Mouse (Mus musculus): Measurements from ENCODE around the gene Agap1.

Gene Agap1

DNA sequence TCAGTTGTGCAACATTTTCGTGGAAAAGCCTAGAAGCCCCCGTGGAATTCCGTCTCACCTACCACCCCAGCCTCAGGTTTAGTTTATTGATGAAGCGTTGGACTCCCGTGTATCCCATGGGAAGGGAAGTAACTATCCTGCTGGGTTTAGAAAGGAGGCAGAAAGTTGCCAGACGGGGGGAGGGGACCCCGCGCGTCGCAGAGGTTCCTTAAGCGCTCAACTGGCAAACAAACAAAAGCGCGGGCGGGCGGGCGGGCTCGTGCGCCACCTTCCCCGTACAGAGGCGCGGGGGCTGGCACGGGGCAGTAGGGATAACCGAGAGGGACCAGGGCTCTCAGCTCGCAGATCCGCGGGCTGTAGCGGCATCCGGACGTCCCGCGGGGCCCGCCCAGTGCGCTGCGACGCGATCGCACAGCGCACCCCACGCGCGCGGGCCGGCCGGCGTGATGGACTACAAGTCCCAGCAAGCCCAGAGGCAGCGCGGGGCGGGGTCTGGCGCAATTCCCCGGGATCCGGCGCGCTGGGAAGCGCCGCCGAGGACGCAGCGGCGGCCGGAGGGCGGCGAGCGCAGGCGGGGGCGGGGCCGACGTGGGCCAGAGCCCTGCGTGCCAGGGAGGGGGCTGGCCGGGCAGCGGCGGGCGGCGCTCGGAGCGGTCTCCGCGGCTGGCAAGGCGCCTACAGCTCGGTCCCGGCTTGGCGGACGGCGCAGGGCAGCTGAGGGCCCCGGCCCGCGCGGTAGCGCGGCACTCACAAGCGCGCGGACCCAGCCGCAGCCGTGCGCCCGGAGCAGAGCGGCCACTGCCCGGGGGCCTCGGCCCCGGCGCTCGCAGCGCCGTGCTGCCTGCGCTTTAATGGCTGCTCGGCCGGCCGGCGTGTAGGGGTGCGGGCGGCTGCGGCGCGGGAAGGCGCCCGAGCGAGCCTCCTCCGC lies at the start of gene Agap1:
Agap1 (plus strand) TSS at position 611 of the 928 bp plus-strand sequence.
- peak; percentile 97 for DNase-seq

DNA sequence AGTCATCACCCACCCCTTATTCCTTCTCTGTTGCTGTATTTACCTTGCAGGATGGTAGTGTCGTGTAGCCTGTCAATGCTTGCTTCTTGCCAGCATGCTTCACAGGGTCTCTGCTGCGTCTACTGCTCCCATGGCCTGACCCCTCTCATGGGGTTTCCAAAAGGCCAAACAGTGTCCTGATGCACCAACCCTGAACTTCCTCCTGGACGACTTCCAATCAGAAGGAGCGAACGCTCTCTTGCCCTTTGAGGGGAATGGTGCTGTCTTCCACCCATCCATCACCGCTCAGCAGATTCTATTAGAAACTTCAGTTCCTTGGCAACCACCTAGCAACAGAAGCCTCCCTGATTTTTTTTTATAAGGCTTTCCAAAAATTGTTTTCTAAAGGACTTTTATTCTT lies 48.6 kb upstream of the Agap1 start:
- peak; percentile 36 for DNase-seq

DNA sequence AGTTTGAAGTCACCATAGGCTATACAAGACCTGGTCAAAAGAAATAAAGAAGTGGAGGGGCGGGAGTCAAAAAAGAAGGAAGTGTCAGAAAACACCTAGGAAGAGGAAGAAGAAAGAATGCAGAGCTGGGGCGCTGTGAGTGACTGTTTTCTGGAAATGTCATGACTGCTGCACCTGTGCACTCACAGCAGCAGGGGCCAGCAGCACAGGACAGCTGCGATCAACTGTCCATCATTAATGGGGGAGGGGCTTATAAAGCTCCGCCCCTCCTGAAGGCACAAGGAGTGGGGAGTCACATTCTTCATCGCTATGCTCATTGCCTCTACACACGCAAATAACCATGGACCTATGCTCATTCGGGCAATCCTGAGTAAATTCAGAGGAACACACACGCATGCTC lies 46.6 kb upstream of the Agap1 start:
- DNase-seq = no peak

DNA sequence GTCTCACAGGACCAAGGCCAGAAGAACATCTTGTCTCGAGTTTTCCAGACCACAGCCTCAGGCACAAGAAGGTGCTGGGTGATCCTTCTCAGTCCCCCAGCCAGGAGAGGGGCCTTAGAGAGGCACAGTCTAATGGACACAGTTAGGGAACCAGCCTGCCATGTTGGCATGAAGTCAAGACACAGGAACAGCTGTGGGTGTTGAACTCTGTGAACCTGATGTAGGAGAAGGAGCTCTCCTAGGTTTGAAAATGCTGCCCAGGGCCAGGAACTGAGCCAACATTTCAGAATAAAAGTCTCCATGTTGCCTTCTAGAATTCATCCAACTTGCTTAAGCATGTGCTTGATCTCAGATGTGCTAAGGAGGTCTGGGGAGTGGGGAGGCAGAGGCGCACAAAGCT lies 41.5 kb upstream of the Agap1 start:
- DNase-seq = peak; percentile 86

DNA sequence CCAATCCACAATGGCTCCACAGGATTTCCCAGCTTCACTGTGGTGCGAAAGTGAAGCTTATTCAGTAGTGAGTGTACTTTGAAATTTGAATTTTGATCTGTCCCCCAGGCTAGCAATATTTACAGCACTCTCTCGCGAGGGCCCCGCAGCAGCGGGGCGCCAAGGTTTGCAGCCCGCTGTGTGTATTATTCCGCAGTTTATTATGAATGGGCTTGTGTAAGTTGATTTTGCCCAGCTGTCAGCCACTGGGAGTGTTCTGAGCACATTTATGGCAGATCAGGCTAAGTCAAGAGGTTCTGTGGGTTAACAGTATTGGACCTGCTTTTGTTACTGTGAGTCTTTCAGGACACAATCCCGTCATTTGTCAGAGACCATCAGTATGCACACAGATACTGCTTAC lies 40.0 kb upstream of the Agap1 start:
- DNase-seq = no peak

DNA sequence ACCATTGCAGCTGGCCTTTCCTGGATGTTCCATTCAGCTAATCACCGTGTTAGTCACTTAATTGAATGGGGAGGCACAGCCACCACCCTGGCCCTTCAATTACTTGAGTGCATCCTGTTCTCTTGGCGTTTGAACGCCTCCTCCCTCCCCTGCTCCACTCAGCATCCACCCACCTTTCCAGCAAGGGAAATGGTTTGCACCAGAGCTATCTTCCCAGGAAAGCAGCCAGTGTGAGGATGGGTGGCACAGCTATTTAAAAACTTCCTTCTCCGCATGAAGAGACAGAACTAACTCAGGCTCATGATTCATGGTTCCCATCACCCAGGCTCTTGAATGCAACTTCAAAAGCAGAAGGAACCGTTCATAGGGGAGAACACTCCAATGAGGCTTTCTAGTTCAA lies 37.7 kb upstream of the Agap1 start:
- no peak for DNase-seq

DNA sequence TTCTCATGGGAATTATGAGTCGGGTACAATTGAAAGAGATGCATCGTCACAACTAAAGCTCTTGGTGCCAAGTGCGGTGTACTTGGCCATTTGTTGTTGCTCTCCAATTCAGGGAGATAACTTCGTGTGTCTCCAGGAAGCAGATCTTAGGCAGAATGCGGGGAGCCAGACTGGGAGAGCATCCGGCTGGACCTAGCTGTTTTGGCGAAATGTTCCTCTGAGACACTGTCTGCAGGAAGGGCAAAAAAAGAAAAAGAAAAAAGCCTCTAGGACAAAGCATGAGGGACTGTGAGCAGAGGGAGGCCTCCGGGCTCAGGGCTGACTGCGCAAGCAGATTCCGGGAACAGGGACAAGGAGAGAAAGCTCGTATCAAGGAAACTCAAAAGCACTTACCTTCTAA lies 34.0 kb upstream of the Agap1 start:
- DNase-seq = no peak

DNA sequence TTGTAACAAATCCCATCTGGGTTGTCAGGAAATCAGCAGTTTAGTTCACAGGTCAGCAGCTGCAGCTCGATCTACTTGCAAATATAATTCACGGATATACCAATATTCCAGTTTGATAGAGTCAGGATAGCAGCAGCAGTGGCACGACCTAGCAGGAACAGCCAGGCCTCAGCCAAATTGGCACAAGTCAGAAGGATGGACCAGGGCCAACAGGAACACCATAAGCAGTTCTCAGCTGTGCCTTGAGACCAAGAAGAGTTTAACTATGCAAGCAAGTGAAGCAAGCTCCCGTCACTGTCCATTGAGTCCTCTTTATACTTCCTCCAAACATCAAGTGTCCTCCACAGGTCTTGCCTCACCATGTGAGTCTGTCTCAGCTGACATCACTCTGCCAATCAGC lies 33.2 kb upstream of the Agap1 start:
- peak; percentile 84 for DNase-seq

DNA sequence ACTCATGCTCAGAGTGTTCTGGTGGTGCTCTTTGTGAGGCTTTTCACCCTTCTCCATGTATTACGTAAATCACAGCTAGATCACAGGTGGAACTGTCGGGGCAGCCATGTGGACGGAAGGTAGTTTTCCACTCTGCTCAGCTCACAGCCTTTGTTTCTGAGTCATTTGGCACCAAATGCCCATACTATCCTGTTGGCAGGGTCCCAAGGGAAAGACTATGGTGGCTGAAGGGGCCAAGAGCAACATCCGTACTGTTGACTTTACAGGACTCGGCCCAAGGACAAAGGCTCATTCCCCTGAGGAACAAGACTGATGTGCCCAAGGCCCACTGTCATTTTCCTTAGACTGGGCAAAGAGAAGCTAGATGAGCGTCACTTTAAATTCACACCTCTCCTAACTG lies 30.0 kb upstream of the Agap1 start:
- DNase-seq = peak; percentile 41

DNA sequence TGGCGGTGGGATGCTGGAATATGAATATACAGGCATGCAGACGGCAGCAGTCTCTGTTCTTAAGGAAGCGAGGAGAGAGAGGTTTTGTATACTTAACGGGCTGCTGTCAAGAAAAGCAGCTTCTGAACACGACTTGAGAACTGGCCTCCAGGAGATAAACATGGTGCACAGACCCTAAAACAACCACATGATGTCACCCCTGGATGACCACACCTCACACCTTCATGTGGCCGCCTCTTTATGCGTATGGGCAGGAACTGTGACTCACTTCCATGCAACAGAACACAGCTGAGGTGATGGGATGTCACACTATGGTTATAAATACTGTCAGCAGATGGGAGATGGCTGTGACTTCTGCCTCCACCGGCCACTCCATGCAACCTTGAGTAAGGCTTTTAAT lies 28.5 kb upstream of the Agap1 start:
- no peak for DNase-seq

DNA sequence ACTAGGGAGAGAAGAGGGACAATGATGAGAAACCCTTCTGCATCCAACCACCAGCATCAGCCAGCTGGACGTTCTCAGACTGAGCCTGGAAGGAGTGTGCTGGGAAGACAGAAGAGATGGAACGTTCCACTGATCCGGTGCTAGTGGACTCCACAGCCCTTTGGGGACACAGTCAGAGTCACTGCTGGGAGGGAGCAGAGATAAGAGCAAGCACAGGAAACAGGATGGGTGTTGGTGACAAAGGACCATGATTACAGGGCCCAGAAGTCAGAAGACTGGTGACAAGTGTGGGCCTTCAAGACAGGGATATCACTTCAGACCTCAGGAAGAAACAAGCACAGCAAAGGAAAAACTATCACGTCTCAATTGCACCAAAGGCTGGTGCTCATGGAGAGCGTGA lies 25.9 kb upstream of the Agap1 start:
- no peak for DNase-seq

DNA sequence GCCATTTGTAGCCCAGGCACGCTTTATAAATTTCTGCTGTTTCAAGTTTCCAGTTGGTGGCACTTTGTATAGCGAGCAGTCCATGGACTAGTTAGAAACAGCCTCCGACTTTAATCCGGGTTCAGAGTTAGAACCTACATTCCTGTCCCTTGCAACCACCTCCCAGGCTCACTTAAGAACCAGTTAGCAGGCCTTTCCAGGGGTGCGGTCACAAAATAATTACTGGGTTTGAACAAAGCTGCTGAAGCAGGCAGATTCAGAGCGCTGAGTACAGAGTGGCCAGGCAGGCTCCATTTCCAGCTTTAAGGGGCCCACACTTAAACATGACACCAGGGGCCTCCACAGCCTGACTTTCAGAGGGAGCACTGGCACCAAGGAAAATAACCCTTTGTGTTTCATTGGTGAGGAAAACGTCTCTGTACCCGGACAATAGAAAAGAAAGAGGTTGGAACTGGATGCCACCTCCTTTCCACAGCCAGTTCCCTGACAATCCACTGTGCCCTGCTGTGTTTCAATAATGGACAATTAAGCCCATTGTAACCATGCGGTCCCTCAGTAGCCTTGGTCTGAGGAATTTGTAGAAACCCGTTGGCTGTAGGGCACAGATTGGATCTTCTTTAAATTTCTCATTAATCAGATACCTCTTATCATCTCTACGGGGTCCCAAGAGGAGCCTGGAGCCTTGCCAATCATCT lies 24.5 kb upstream of the Agap1 start:
- peak; percentile 56 for DNase-seq

DNA sequence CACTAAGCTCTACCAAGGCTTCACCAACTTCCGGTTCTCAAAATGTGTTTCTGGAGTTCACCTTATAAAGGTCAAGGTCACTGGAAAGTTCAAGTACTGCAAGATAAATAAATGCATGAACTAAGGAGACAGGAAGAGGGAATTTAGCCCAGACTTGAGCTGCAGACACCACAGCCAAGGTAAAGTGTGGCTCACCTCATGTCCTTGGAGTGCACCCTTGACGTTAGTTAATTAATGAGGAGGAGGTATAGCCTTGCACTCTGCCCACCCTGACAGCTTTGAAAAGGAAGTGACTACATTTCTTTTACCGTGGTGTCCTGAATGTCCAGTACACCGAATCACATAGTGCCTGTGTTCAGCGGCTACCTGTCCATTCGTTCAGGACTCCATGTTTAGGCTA lies 15.3 kb upstream of the Agap1 start:
- DNase-seq = no peak

DNA sequence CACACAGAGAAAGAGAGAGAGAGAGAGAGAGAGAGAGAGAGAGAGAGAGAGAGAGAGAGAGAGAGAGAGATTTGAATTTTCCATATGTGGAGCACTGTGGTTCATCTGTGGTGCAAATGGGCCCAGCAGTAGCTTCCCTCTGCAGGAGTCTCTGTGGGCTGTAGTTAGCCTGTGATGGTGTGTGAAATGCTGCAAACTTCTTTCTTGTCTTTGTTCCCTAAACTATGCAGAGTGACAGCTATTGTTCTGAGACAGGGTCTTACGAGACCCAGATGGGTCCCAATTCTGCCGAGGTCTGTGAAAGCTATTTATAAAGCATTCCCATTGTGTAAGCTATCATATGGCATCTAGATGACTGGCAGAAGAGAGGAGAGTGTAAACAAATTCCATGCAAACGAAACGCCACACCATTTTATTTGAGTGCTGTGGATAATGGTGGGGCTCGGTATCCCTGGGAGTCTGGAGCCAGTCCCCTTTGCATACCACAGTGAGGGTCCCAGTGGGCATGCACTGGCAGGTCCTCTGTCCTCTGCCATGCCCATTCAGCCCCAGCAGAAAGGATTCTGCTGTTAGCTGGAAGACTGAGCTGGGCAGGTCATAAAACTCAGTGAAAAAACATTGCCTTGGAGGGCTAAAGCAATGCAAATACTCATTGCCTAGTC lies 13.2 kb upstream of the Agap1 start:
- no peak for DNase-seq

DNA sequence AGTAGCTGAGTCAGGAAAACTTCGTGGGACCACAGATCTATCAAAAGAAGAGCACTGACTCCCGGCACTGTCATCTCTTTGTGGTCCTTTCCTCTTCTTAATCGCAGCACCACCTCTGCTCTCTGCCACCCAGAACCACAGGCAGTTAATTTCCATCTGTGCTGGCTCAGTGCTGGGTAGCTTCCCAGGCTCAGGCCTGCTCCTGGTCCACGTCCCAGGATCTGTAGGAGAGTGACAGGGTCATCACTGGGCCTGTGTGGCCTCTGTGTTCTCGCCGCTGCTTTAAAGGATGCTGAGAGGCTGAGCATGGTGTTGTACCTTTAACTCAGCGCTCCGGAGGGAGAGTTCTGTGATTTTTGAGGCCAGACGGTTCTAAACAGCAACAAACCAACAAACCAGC lies 11.1 kb upstream of the Agap1 start:
- DNase-seq = no peak

DNA sequence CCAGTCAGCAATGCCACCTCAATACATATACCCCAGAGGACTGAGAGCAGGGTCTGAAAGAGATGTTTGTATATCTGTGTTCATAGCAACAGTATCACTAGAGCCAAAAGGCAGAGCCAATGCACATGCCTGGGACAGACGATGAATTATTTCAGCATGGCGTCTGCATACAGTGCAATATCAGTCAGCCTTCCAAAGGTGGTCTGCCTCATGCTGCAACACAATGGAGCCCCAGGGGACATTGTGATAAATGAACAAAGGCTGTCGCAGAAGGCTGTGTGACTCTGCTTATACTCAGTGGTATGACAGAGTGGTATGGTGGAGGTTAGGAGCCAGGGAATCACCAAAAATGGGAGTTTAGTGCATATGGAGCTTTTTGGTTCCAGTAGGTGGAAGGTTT lies 10.6 kb upstream of the Agap1 start:
- no peak for DNase-seq

DNA sequence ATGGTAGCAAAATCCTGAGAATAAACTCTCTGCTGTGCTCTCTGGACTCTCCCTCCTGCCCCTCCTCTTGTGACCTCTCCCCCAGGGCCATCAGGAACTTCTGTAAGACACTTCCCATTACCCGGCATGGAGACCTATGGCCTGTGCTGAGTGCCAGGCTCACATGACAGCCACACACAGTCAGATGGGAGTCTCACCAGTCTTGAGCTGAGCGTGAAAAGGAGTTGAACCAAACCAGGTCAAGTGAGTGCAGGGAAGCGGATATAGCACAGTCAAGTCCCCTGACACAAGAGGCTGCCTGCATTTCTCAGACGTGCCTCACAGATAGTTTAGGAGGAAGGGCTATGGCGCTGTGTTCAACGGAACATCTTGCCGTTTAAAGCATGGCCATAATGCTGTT lies 4.5 kb upstream of the Agap1 start:
- DNase-seq = no peak

DNA sequence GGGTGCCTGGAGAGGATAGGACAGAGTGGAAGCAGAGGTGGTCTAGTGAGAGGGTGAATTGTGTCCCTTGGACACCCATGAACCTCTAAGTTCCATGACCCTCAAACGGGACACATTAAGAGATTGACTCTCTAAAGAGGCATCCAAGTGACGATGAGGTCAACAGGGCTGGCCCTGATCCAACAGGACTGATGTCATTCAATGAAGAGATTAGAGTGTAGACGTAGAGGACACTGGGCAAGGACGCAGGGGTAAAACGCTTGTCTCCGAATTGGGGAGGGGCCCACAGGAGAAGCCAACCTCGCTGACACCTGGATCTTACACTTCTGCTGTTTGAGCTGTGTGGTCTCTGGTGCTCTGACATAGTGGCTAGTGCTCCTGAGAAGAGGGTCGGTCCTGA lies 2.5 kb upstream of the Agap1 start:
- no peak for DNase-seq

DNA sequence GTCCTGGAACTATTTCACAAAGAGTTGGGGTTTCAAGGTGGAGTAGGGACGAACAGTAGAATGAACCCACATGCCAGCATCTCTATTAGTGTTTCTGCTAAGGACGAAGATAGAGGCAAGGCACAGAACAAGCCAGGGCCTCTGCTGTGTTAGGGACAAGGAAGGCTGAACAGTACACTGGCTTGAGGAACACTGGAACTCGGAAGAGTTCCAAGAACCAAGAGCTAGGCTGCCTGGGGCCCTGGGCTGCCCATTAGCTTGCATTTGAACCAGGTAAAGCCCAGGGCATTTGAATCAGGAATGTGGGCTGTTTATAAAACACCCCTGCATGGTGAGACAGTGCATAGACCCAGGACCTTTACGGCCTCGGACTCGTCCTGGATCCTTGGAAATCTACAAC lies 940 bp upstream of the Agap1 start:
- DNase-seq = no peak

DNA sequence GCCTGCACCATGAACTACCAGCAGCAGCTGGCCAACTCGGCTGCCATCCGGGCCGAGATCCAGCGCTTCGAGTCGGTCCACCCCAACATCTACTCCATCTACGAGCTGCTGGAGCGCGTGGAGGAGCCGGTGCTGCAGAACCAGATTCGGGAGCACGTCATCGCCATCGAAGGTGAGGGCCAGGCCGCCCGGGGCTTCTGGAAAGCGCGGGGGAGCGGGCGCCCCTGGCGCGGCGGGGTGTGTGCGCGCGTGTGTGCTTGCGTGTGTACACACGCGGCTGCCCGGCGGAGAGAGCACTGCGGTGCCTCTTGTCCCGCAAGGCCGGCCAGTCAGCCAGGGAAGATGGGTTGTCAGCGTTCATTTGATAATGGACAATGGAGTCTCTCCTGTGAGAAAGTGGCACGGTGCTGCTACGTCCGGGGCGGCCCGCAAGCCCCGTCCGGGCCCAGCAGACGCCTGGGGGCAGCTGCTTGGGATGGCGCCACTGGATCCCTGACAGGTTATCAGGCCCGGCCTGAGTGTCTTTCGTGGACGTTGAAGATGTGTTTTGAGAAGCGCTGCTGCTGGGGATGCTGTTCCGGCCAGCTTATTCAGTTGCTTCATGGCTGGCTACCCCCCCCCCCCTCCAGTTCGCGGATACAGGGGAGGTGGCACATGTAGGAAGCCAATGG lies 950 bp downstream of the Agap1 start:
- no peak for DNase-seq

DNA sequence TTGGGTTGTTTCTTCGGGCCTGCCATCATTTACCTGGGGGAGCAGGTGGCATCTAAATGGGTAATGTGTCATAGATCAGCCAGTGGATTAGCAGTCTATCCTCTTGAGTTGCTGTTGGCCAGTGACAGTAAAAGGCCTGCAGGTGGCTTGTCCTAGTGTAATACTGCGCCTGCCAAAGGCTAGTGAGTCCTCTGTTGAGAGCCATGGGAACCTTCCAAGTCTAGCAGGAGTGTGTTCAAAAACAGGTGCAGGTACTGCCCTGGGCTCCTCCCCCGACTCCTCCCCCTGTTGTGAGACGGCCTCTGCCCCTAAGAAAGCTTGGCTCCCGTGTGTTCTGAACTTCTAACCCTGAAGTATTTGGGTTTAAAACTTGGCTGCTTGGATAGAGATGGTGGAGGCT lies 1.9 kb downstream of the Agap1 start:
- peak; percentile 91 for DNase-seq

DNA sequence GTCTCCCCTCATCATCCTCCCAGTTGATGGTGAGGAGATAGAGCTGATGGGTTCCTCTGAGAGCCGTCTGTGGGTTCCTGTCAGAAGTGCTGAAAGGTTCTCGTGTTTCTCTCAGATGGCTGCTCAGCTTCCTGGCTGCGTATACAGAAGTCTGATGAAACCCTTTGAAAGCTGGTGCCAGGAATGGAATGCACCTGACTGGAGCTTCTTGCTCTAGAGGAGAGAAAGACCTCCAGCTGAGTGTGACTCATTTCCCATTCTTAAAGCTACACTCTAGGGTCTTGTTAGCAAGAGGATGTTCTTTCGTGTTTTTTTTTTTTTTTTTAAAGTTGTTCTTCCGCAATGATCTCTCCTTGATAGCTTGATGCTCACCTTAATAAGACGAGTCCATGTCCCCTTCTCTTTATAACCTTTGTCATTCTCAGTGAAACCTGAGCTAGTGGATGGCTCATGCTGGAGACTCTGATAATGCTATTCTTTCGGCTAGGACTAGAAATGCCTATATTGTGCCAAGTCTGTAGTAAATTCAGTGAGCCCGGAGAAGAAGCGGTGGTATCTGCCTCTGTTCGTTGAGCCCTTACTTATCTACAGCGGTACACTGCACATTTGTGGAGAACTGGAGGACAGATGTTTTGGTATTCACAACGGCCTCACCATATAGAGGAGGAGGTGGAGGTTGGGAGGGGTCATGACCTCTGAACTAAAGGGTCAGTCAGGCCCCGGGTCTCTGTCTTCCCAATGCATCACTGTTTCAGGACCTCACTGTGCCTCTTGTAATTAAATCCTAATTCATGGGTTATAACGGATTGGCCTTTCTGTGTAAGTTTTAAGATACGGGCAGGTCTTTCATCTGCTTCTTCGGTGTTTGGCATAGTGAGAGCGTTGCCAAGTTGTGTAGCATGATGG lies 2.8 kb downstream of the Agap1 start:
- peak; percentile 74 for DNase-seq
